ENCODE assay signal across 22 mouse cellular contexts in genomic region chr6:101384958-101385357, GRCm38 (mm10). TPM values are rescaled to one million over a fixed set of nuclear protein-coding genes. Genes with fewer than 3 reads are reported as not detected.
A peak's percentile ranks its signal among the peaks of the same experiment; 100 is the strongest.
DNase-seq lines count a peak whose midpoint lies in the region; ATAC-seq and TF ChIP-seq lines count a peak whose summit lies in the region.
"Had no signal": no experiment of that assay in that cellular context is flagged by ENCODE, and none has a peak within 500 bp of the region (broad histone marks: within the 10 kb centered on the region; RNA-seq: fewer than 3 reads in every experiment).

No protein-coding gene starts in this region.

- no peaks in the 10 kb centered on the region for H3K36me3 ChIP-seq in forebrain, embryonic 14.5 days (ENCODE audit: control insufficient read depth, insufficient read depth, low read length)
- no peaks in the 10 kb centered on the region for H3K36me3 ChIP-seq in forebrain, embryonic 11.5 days (ENCODE audit: control insufficient read depth, insufficient read depth, low read length)
- H3K36me3 ChIP-seq in intestine, embryonic 14.5 days (ENCODE audit: control insufficient read depth, insufficient read depth, low read length): no peaks in the 10 kb centered on the region
- H3K36me3 ChIP-seq in intestine, postnatal 0 days (ENCODE audit: control insufficient read depth, insufficient read depth): no peaks in the 10 kb centered on the region
- H3K36me3 ChIP-seq: embryonic facial prominence, embryonic 13.5 days; limb, embryonic 13.5 days; liver, embryonic 12.5 days; midbrain, embryonic 13.5 days; stomach, embryonic 15.5 days had no signal

- no peak overlapping the region for H3K27ac ChIP-seq in forebrain, embryonic 14.5 days (ENCODE audit: low read depth, low read length)
- H3K27ac ChIP-seq in forebrain, embryonic 11.5 days (ENCODE audit: low read depth, low read length): no peak overlapping the region
- no peak overlapping the region for H3K27ac ChIP-seq in intestine, embryonic 14.5 days (ENCODE audit: low read depth)
- H3K27ac ChIP-seq in intestine, postnatal 0 days (ENCODE audit: low read depth, low read length): no peak overlapping the region
- H3K27ac ChIP-seq: embryonic facial prominence, embryonic 13.5 days; kidney, postnatal 0 days; limb, embryonic 13.5 days; liver, embryonic 12.5 days; midbrain, embryonic 13.5 days; stomach, embryonic 15.5 days had no signal

- no peaks in the 10 kb centered on the region for H3K27me3 ChIP-seq in forebrain, embryonic 14.5 days (replicated peaks; ENCODE audit: control insufficient read depth, insufficient read depth, low read length)
- peaks cover 4% of the 10 kb centered on the region for H3K27me3 ChIP-seq in forebrain, embryonic 11.5 days (ENCODE audit: control insufficient read depth, insufficient read depth, low read length)
- no peaks in the 10 kb centered on the region for H3K27me3 ChIP-seq in intestine, embryonic 14.5 days (replicated peaks; ENCODE audit: control insufficient read depth, insufficient read depth, low read length)
- H3K27me3 ChIP-seq in intestine, postnatal 0 days (replicated peaks; ENCODE audit: control insufficient read depth, insufficient read depth, low read length): 0 out of 2 replicates have a peak, but pooled peaks cover 3% of the 10 kb centered on the region
- H3K27me3 ChIP-seq: embryonic facial prominence, embryonic 13.5 days; stomach, embryonic 15.5 days had no signal

- WGBS in forebrain, embryonic 14.5 days: 68% methylated on average over 7 of the region's 7 CpGs
- 82% methylated on average over 7 of the region's 7 CpGs for WGBS in forebrain, embryonic 11.5 days
- WGBS in intestine, embryonic 14.5 days: 76% methylated on average over 7 of the region's 7 CpGs
- 79% methylated on average over 7 of the region's 7 CpGs for WGBS in intestine, postnatal 0 days

- no peak overlapping the region for H3K4me3 ChIP-seq in forebrain, embryonic 14.5 days (ENCODE audit: low read depth, low read length)
- no peak overlapping the region for H3K4me3 ChIP-seq in forebrain, embryonic 11.5 days (ENCODE audit: low read depth, low read length)
- no peak overlapping the region for H3K4me3 ChIP-seq in intestine, embryonic 14.5 days (ENCODE audit: low read depth, low read length)
- no peak overlapping the region for H3K4me3 ChIP-seq in intestine, postnatal 0 days (ENCODE audit: low read depth, low read length)
- H3K4me3 ChIP-seq: embryonic facial prominence, embryonic 13.5 days; erythroblast, embryonic 14.5 days; limb, embryonic 13.5 days; liver, embryonic 12.5 days; midbrain, embryonic 13.5 days; stomach, embryonic 15.5 days had no signal

- no peak overlapping the region for H3K9ac ChIP-seq in forebrain, embryonic 14.5 days (ENCODE audit: low read length)
- H3K9ac ChIP-seq in forebrain, embryonic 11.5 days (ENCODE audit: low read length): no peak overlapping the region
- H3K9ac ChIP-seq in intestine, embryonic 14.5 days (ENCODE audit: low read length): no peak overlapping the region
- no peak overlapping the region for H3K9ac ChIP-seq in intestine, postnatal 0 days (ENCODE audit: low read depth, low read length)
- H3K9ac ChIP-seq: embryonic facial prominence, embryonic 13.5 days; limb, embryonic 13.5 days; liver, embryonic 12.5 days; midbrain, embryonic 13.5 days; stomach, embryonic 15.5 days had no signal

- H3K4me2 ChIP-seq in forebrain, embryonic 14.5 days (ENCODE audit: low read length): no peak overlapping the region
- no peak overlapping the region for H3K4me2 ChIP-seq in forebrain, embryonic 11.5 days (ENCODE audit: low read depth, low read length, severe bottlenecking)
- H3K4me2 ChIP-seq in intestine, embryonic 14.5 days (ENCODE audit: low read length): no peak overlapping the region
- no peak overlapping the region for H3K4me2 ChIP-seq in intestine, postnatal 0 days (replicated peaks; ENCODE audit: low read depth)
- H3K4me2 ChIP-seq: embryonic facial prominence, embryonic 13.5 days; limb, embryonic 13.5 days; liver, embryonic 12.5 days; midbrain, embryonic 13.5 days; stomach, embryonic 15.5 days had no signal

- ATAC-seq in forebrain, embryonic 14.5 days: no peak
- no peak for ATAC-seq in forebrain, embryonic 11.5 days (replicated peaks; ENCODE audit: low FRiP score)
- no peak for ATAC-seq in intestine, embryonic 14.5 days (replicated peaks; ENCODE audit: low FRiP score, low TSS enrichment, low read depth)
- no peak for ATAC-seq in intestine, postnatal 0 days
- ATAC-seq: liver, embryonic 12.5 days; midbrain, embryonic 13.5 days had no signal

- no peaks in the 10 kb centered on the region for H3K9me3 ChIP-seq in forebrain, embryonic 14.5 days (replicated peaks; ENCODE audit: control insufficient read depth, low read length)
- no peaks in the 10 kb centered on the region for H3K9me3 ChIP-seq in forebrain, embryonic 11.5 days (ENCODE audit: control insufficient read depth, low read length)
- H3K9me3 ChIP-seq in intestine, embryonic 14.5 days (ENCODE audit: control insufficient read depth, low read length): peaks cover 2% of the 10 kb centered on the region; the same call in 1 of the 2 replicates
- no peaks in the 10 kb centered on the region for H3K9me3 ChIP-seq in intestine, postnatal 0 days (ENCODE audit: control insufficient read depth)
- H3K9me3 ChIP-seq: embryonic facial prominence, embryonic 13.5 days; limb, embryonic 13.5 days; liver, embryonic 12.5 days; midbrain, embryonic 13.5 days; stomach, embryonic 15.5 days had no signal

- DNase-seq in forebrain, embryonic 14.5 days (ENCODE audit: low spot score): peak; percentile 45
- no peak for DNase-seq in forebrain, embryonic 11.5 days (ENCODE audit: low spot score)
- DNase-seq in intestine, embryonic 14.5 days (ENCODE audit: low spot score): peak; percentile 41
- DNase-seq in retina, postnatal 1 day: peak; percentile 85
- no peak for DNase-seq in retina, embryonic 14.5 days (ENCODE audit: low spot score)
- DNase-seq in spleen, postnatal 36 days (ENCODE audit: low spot score in 2 of 2): no peak
- DNase-seq: cerebellum, adult 2 months; cerebellum, postnatal 25 days; kidney, adult 2 months; lung, adult 18-20 months; lung, postnatal 10 days; right cerebral cortex, adult 18-20 months; right cerebral cortex, postnatal 4 days; thymus, postnatal 36 days had no signal

- no peak for TF ChIP-seq CTCF in intestine, postnatal 0 days (IDR thresholded peaks at IDR 0.05; ENCODE audit: low read depth)

- peaks cover 5% of the 10 kb centered on the region; the same call in 1 of the 2 replicates for H3K4me1 ChIP-seq in forebrain, embryonic 14.5 days (ENCODE audit: control insufficient read depth, insufficient read depth, low read length)
- H3K4me1 ChIP-seq in forebrain, embryonic 11.5 days (replicated peaks; ENCODE audit: control insufficient read depth, insufficient read depth, low read length): 0 out of 2 replicates have a peak, but pooled peaks cover 2% of the 10 kb centered on the region
- H3K4me1 ChIP-seq in intestine, embryonic 14.5 days (replicated peaks; ENCODE audit: control insufficient read depth, insufficient read depth, low read length): no peaks in the 10 kb centered on the region
- no peaks in the 10 kb centered on the region for H3K4me1 ChIP-seq in intestine, postnatal 0 days (replicated peaks; ENCODE audit: control insufficient read depth, insufficient read depth, low read length)
- H3K4me1 ChIP-seq: liver, embryonic 12.5 days; midbrain, embryonic 13.5 days; stomach, embryonic 15.5 days had no signal

RNA-seq across cellular contexts. Expression of gene Pdzrn3, which starts 7.3 kb away (rescaled TPM):
- 16.5 and 17.0 TPM in 2 replicates for polyA plus RNA-seq in forebrain, embryonic 14.5 days (2014; fragmentation: Nextera tagmentation; extraction: Ambion mirVana)
- 6.0 and 6.4 TPM in 2 replicates for polyA plus RNA-seq in forebrain, embryonic 11.5 days (2014; fragmentation: Nextera tagmentation; extraction: Ambion mirVana)
- 16.5 and 19.0 TPM in 2 replicates for polyA plus RNA-seq in intestine, embryonic 14.5 days (2014; fragmentation: Nextera tagmentation; extraction: Ambion mirVana)
- 5.3 and 5.5 TPM in 2 replicates for polyA plus RNA-seq in intestine, postnatal 0 days (2015; fragmentation: Nextera tagmentation; extraction: Ambion mirVana)
- polyA plus RNA-seq: erythroblast, embryonic 14.5 days had no signal

Comparison
In these comparisons a context has a peak if more than half of its experiments do, and no peak if none do; other contexts are left out.
1. DNase-seq: peak in forebrain, embryonic 14.5 days (single experiment), intestine, embryonic 14.5 days (single experiment) and retina, postnatal 1 day (single experiment); none in forebrain, embryonic 11.5 days (single experiment), retina, embryonic 14.5 days (single experiment) and spleen, postnatal 36 days (0 of 2).